Mouse (Mus musculus): ENCODE results near the gene Ifi204. TPM values are rescaled to one million over a fixed set of nuclear protein-coding genes. Genes with fewer than 3 reads are reported as not detected.

Ifi204 gene
- polyA plus RNA-seq, 1 experiment from 2014 or later: 1.0 TPM

GRCm38 (mm10) chr1:173733219-173733618 lies 33.5 kb downstream of the Ifi204 start:
- ATAC-seq (ENCODE audit: insufficient number of reproducible peaks, insufficient read depth, low FRiP score, low TSS enrichment): no peak
- H3K4me3 ChIP-seq: no peak overlapping the region
- no peaks in the 10 kb centered on the region for H3K4me1 ChIP-seq
- no peak overlapping the region for H3K27ac ChIP-seq
- no peaks in the 10 kb centered on the region for H3K9me3 ChIP-seq
- no peaks in the 10 kb centered on the region for H3K27me3 ChIP-seq
- WGBS: 26% methylated on average over 7 of the region's 7 CpGs
- H3K9ac ChIP-seq: no peak overlapping the region
- no peak overlapping the region for H3K4me2 ChIP-seq (replicated peaks)
- no peaks in the 10 kb centered on the region for H3K36me3 ChIP-seq

Other genes starting within 250 kb of the Ifi204 start
- not detected in 2 replicates for gene Ifi214, start 231.0 kb downstream of the Ifi204 start, polyA plus RNA-seq (2016; fragmentation: Nextera tagmentation; extraction: Ambion mirVana)
- gene Ifi213, start 167.7 kb downstream of the Ifi204 start, polyA plus RNA-seq (2016; fragmentation: Nextera tagmentation; extraction: Ambion mirVana): not detected in 2 replicates
- 0.12 TPM in 1 of 2 replicates, not detected in the other for gene Ifi209, start 136.0 kb downstream of the Ifi204 start, polyA plus RNA-seq (2016; fragmentation: Nextera tagmentation; extraction: Ambion mirVana)
- not detected in 2 replicates for gene Ifi208, start 93.3 kb downstream of the Ifi204 start, polyA plus RNA-seq (2016; fragmentation: Nextera tagmentation; extraction: Ambion mirVana)
- gene Ifi207, start 25.2 kb downstream of the Ifi204 start, polyA plus RNA-seq (2016; fragmentation: Nextera tagmentation; extraction: Ambion mirVana): 0.26 and 0.33 TPM in 2 replicates
- gene Ifi211, start 146.1 kb upstream of the Ifi204 start, polyA plus RNA-seq (2016; fragmentation: Nextera tagmentation; extraction: Ambion mirVana): 0.45 and 0.52 TPM in 2 replicates
- 0.67 and 0.74 TPM in 2 replicates for gene Mndal, start 175.5 kb upstream of the Ifi204 start, polyA plus RNA-seq (2016; fragmentation: Nextera tagmentation; extraction: Ambion mirVana)
- gene Ifi203, start 175.7 kb upstream of the Ifi204 start, polyA plus RNA-seq (2016; fragmentation: Nextera tagmentation; extraction: Ambion mirVana): 0.20 and 0.40 TPM in 2 replicates
- gene Ifi202b, start 215.8 kb upstream of the Ifi204 start, polyA plus RNA-seq (2016; fragmentation: Nextera tagmentation; extraction: Ambion mirVana): 0.09 and 0.43 TPM in 2 replicates